Comparison of ENCODE assay signal across 8 mouse cellular contexts in genomic region chr13:36726551-36726950, GRCm38 (mm10). TPM values are rescaled to one million over a fixed set of nuclear protein-coding genes. Genes with fewer than 3 reads are reported as not detected.
DNase-seq lines count a peak whose midpoint lies in the region; ATAC-seq lines count a peak whose summit lies in the region.

No protein-coding gene starts in this region.

- ATAC-seq in kidney, embryonic 15.5 days (replicated peaks; ENCODE audit: low FRiP score) = no peak
- no peak for ATAC-seq in intestine, embryonic 16.5 days
- no peak for ATAC-seq in neural tube, embryonic 11.5 days (ENCODE audit: insufficient read depth, low FRiP score, low TSS enrichment)
- no peak for ATAC-seq in monocyte, adult 5-6 weeks (replicated peaks; ENCODE audit: insufficient number of reproducible peaks, low FRiP score, low TSS enrichment, poor library complexity, severe bottlenecking)

- H3K9me3 ChIP-seq in kidney, embryonic 15.5 days (replicated peaks) = no peaks in the 10 kb centered on the region
- no peaks in the 10 kb centered on the region for H3K9me3 ChIP-seq in embryonic facial prominence, embryonic 10.5 days
- H3K9me3 ChIP-seq in intestine, embryonic 16.5 days (ENCODE audit: control insufficient read depth, low read length) = no peaks in the 10 kb centered on the region
- H3K9me3 ChIP-seq in neural tube, embryonic 11.5 days (ENCODE audit: control insufficient read depth, low read length) = no peaks in the 10 kb centered on the region

- H3K4me1 ChIP-seq in kidney, embryonic 15.5 days = peaks cover 34% of the 10 kb centered on the region
- H3K4me1 ChIP-seq in embryonic facial prominence, embryonic 10.5 days = peaks cover 41% of the 10 kb centered on the region
- peaks cover 3% of the 10 kb centered on the region; the same call in 1 of the 2 replicates for H3K4me1 ChIP-seq in intestine, embryonic 16.5 days (ENCODE audit: control insufficient read depth, insufficient read depth, low read length)
- H3K4me1 ChIP-seq in neural tube, embryonic 11.5 days (ENCODE audit: control insufficient read depth, insufficient read depth, low read length) = peaks cover 18% of the 10 kb centered on the region

- no peaks in the 10 kb centered on the region for H3K36me3 ChIP-seq in kidney, embryonic 15.5 days
- H3K36me3 ChIP-seq in embryonic facial prominence, embryonic 10.5 days (replicated peaks) = no peaks in the 10 kb centered on the region
- H3K36me3 ChIP-seq in intestine, embryonic 16.5 days (ENCODE audit: control insufficient read depth, insufficient read depth, low read length) = no peaks in the 10 kb centered on the region
- no peaks in the 10 kb centered on the region for H3K36me3 ChIP-seq in neural tube, embryonic 11.5 days (ENCODE audit: control insufficient read depth, insufficient read depth, low read length)

- peak overlapping the region; percentile 32 for H3K4me3 ChIP-seq in kidney, embryonic 15.5 days (replicated peaks)
- H3K4me3 ChIP-seq in embryonic facial prominence, embryonic 10.5 days = peak overlapping the region; percentile 55
- H3K4me3 ChIP-seq in intestine, embryonic 16.5 days (ENCODE audit: low read length) = peak overlapping the region; percentile 28; the same call in 1 of the 2 replicates
- peak overlapping the region; percentile 34 for H3K4me3 ChIP-seq in neural tube, embryonic 11.5 days (ENCODE audit: low read depth, low read length)

- H3K27ac ChIP-seq in kidney, embryonic 15.5 days = no peak overlapping the region
- H3K27ac ChIP-seq in embryonic facial prominence, embryonic 10.5 days (replicated peaks) = no peak overlapping the region
- H3K27ac ChIP-seq in intestine, embryonic 16.5 days (ENCODE audit: low read length) = no peak overlapping the region
- peak overlapping the region; percentile 85 for H3K27ac ChIP-seq in neural tube, embryonic 11.5 days (ENCODE audit: low read depth, low read length)

- under 1% methylated on average over 24 of the region's 24 CpGs for WGBS in kidney, embryonic 15.5 days
- WGBS in embryonic facial prominence, embryonic 10.5 days = under 1% methylated on average over 24 of the region's 24 CpGs
- WGBS in intestine, embryonic 16.5 days = 8% methylated on average over 24 of the region's 24 CpGs
- WGBS in neural tube, embryonic 11.5 days = under 1% methylated on average over 20 of the region's 24 CpGs

- peak overlapping the region; percentile 49 for H3K4me2 ChIP-seq in kidney, embryonic 15.5 days
- H3K4me2 ChIP-seq in intestine, embryonic 16.5 days (ENCODE audit: low read depth, low read length) = peak overlapping the region; percentile 44; the same call in 1 of the 2 replicates
- H3K4me2 ChIP-seq in neural tube, embryonic 11.5 days (ENCODE audit: low read depth) = peak overlapping the region; percentile 55

- peaks cover 98% of the 10 kb centered on the region for H3K27me3 ChIP-seq in kidney, embryonic 15.5 days
- peaks cover 100% of the 10 kb centered on the region for H3K27me3 ChIP-seq in embryonic facial prominence, embryonic 10.5 days (replicated peaks; ENCODE audit: low read depth, poor library complexity, severe bottlenecking)
- peaks cover 51% of the 10 kb centered on the region for H3K27me3 ChIP-seq in intestine, embryonic 16.5 days (replicated peaks; ENCODE audit: control insufficient read depth, insufficient read depth, low read length)
- peaks cover 94% of the 10 kb centered on the region for H3K27me3 ChIP-seq in neural tube, embryonic 11.5 days (ENCODE audit: control insufficient read depth, insufficient read depth, low read length)

- no peak for DNase-seq in kidney, postnatal 14 days
- peak; percentile 2 for DNase-seq in T-cell, adult 2 months (ENCODE audit: low spot score)
- DNase-seq in embryonic facial prominence, embryonic 10.5 days (ENCODE audit: low spot score) = peak; percentile 59
- DNase-seq in neural tube, embryonic 11.5 days (ENCODE audit: low spot score) = peak; percentile 63
- DNase-seq in MN1 (ENCODE audit: low spot score) = no peak

- H3K9ac ChIP-seq in kidney, embryonic 15.5 days = no peak overlapping the region
- no peak overlapping the region for H3K9ac ChIP-seq in intestine, embryonic 16.5 days (ENCODE audit: low read depth, low read length)
- peak overlapping the region; percentile 54 for H3K9ac ChIP-seq in neural tube, embryonic 11.5 days (ENCODE audit: low read length)

RNA-seq across cellular contexts. Expression of gene Nrn1, which starts 8.4 kb away (rescaled TPM):
- polyA plus RNA-seq in kidney, embryonic 15.5 days (2015; fragmentation: Nextera tagmentation; extraction: Ambion mirVana) = 1.9 and 2.1 TPM in 2 replicates
- 2.9 and 3.4 TPM in 2 replicates for polyA plus RNA-seq in embryonic facial prominence, embryonic 10.5 days (2016; fragmentation: Nextera tagmentation; extraction: Ambion mirVana)
- 75.3 and 96.3 TPM in 2 replicates for polyA plus RNA-seq in intestine, embryonic 16.5 days (2015; fragmentation: Nextera tagmentation; extraction: Ambion mirVana)
- 27.3 and 27.5 TPM in 2 replicates for polyA plus RNA-seq in neural tube, embryonic 11.5 days (2014; fragmentation: Nextera tagmentation; extraction: Ambion mirVana)
- total RNA-seq in monocyte, adult 5-6 weeks (2017) = 1.8 TPM in 1 of 3 replicates, not detected in the others

Comparison
In these comparisons a context has a peak if more than half of its experiments do, and no peak if none do; other contexts are left out.
1. DNase-seq: peak in T-cell, adult 2 months (single experiment), embryonic facial prominence, embryonic 10.5 days (single experiment) and neural tube, embryonic 11.5 days (single experiment); none in kidney, postnatal 14 days (single experiment) and MN1 (single experiment).
2. Peak in every context shown above with its lines, with median percentiles within 50 percentile points of each other: H3K4me2 ChIP-seq and H3K4me3 ChIP-seq.